8 mouse cellular contexts compared by ENCODE assay signal in the genomic region with DNA sequence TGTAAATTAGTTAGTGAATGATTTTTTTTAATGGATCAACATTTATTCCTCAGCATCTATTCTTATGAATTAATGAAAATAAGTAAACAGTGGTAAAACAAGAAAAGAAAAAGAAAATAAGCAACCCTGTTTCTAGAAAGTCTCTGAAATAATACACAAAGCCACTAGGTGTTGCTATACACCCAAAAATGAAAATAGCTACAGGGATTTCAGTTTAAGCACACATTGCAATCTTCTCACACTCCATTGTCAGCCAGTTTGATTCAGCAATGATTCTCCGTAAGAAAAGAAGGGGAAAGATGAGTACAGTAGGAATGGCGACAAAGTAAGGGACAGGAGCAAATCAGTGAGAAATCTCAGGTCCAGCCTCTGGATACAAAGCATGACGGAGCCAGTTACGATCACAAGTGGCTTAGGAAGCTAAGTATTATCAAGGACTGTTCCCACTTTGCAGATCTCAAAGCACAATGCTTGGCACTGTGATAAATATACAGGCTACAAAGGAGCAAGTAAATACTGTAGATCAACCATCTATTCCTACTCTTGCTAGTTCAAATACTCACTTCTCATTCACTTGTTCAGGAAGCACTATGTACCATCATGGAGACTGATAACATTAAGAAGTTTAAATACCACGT.
DNase-seq lines count a peak whose midpoint lies in the region; TF ChIP-seq lines count a peak whose summit lies in the region.
"Had no signal": no experiment of that assay in that cellular context is flagged by ENCODE, and none has a peak within 500 bp of the region (broad histone marks: within the 10 kb centered on the region; RNA-seq: fewer than 3 reads in every experiment).

No protein-coding gene starts in this region.

- no peak for DNase-seq in left cerebral cortex, adult 2 months (ENCODE audit: extremely low spot score in 1 of 2, low spot score in 2 of 2)
- no peak for DNase-seq in left cerebral cortex, postnatal 36 days (ENCODE audit: low spot score in 2 of 2)
- DNase-seq in MEL-GATA-1-ER (ENCODE audit: extremely low read depth, low read depth), result peak; percentile 23
- peak; percentile 28 for DNase-seq in c-Kit-positive CD71-negative TER-119-negative erythroid progenitor cells, embryonic 14.5 days (ENCODE audit: low read depth)
- peak; percentile 17 to 62 for DNase-seq in layer of hippocampus, postnatal 14 days (ENCODE audit: low spot score in 2 of 2)
- no peak for DNase-seq in ovary, postnatal 14 days (ENCODE audit: low spot score)
- no peak for DNase-seq in spleen, postnatal 36 days (ENCODE audit: low spot score in 2 of 2)

- H3K4me3 ChIP-seq in left cerebral cortex, adult 2 months, result no peak overlapping the region
- H3K4me3 ChIP-seq: midbrain, embryonic 12.5 days had no signal

- intact Hi-C loops in left cerebral cortex, adult 2 months (cut with DNase I), result loop anchor here (2.0 to 5.0 kb wide), 4 partner anchors 38 to 482 kb away; no protein-coding TSS in a partner anchor
- intact Hi-C loops in left cerebral cortex, postnatal 36 days (cut with DNase I), result loop anchor here (2.0 to 5.0 kb wide), 4 partner anchors 38 to 482 kb away; no protein-coding TSS in a partner anchor

- TF ChIP-seq CTCF in left cerebral cortex, adult 2 months (IDR thresholded peaks at IDR 0.05), result peak; percentile 80

- no peak overlapping the region for H3K27ac ChIP-seq in left cerebral cortex, adult 2 months
- H3K27ac ChIP-seq: midbrain, embryonic 12.5 days had no signal

Comparison
In these comparisons a context has a peak if more than half of its experiments do, and no peak if none do; other contexts are left out.
1. DNase-seq: peak in MEL-GATA-1-ER (single experiment), c-Kit-positive CD71-negative TER-119-negative erythroid progenitor cells, embryonic 14.5 days (single experiment) and layer of hippocampus, postnatal 14 days (2 of 2); none in left cerebral cortex, adult 2 months (0 of 2), left cerebral cortex, postnatal 36 days (0 of 2), ovary, postnatal 14 days (single experiment) and spleen, postnatal 36 days (0 of 2).